Mouse (Mus musculus) lung, embryonic 14.5 days (tissue): ENCODE results near the gene Gm12258. TPM values are rescaled to one million over a fixed set of nuclear protein-coding genes. Genes with fewer than 3 reads are reported as not detected.

Experiments used
- ATAC-seq: fragments of 200-750 bp; cut with Nextera tagmentation; 2 replicates; pipeline ENCODE4 v1.8.0; 2017; ENCODE audit warnings: mild to moderate bottlenecking, moderate TSS enrichment, moderate library complexity; ENCODE audit not compliant: insufficient read depth
- DNase-seq: peaks from one replicate; pipeline ENCODE4 v3.0.0-alpha.2; 2015
- H3K27ac ChIP-seq: fragments of 300-500 bp; sonication (generic); 2 replicates; pipeline ENCODE4 v1.5.1; 2014; ENCODE audit warnings: low read depth, mild to moderate bottlenecking, moderate library complexity
- H3K27me3 ChIP-seq: fragments of 300-500 bp; sonication (generic); 2 replicates; pipeline ENCODE4 v1.6.1; 2014; ENCODE audit warnings: low read length, control low read depth; ENCODE audit not compliant: insufficient read depth
- H3K36me3 ChIP-seq: fragments of 300-500 bp; sonication (generic); 2 replicates; pipeline ENCODE4 v1.6.1; 2014; ENCODE audit warnings: control low read depth; ENCODE audit not compliant: insufficient read depth
- H3K4me1 ChIP-seq: fragments of 300-500 bp; sonication (generic); 2 replicates; pipeline ENCODE4 v1.6.1; 2014; ENCODE audit warnings: antibody characterized with exemption, control low read depth; ENCODE audit not compliant: insufficient read depth
- H3K4me2 ChIP-seq: fragments of 300-500 bp; sonication (generic); 2 replicates; pipeline ENCODE4 v1.6.1; 2014; ENCODE audit warnings: mild to moderate bottlenecking
- H3K4me3 ChIP-seq: fragments of 300-500 bp; sonication (generic); 2 replicates; pipeline ENCODE4 v1.5.1; 2014; ENCODE audit warnings: low read depth, low read length
- H3K9ac ChIP-seq: fragments of 300-500 bp; sonication (generic); 2 replicates; pipeline ENCODE4 v1.6.1; 2014
- H3K9me3 ChIP-seq: fragments of 300-500 bp; sonication (generic); 2 replicates; pipeline ENCODE4 v1.6.1; 2016; ENCODE audit warnings: low read depth, low read length, control low read depth
- CTCF ChIP-seq: IDR thresholded peaks from 2 replicates; pipeline ENCODE4 v1.5.1; 2016; ENCODE audit warnings: antibody characterized with exemption, low read depth
- WGBS: fragments of 180-500 bp; shearing (Covaris S2); extraction: QIAGEN DNeasy Blood & Tissue Kit; methylation state at CpG from one replicate; pipeline ENCODE4 v1.1.7; 2014; 5-methylcytosine and 5-hydroxymethylcytosine counted together
- polyA plus RNA-seq: library from polyadenylated mRNA; unstranded; fragments of >200 nt; fragmentation: Nextera tagmentation; extraction: Ambion mirVana; gene quantifications from 2 replicates; pipeline ENCODE4 v1.2.1, GENCODE M21; 2014

Gene Gm12258
- polyA plus RNA-seq, 1 experiment from 2014 or later: 9.3 TPM

- H3K9me3 ChIP-seq: no peaks in the 10 kb centered on the region
- peak; percentile 93 for ATAC-seq
- H3K27ac ChIP-seq: peak within 1 kb of the TSS; percentile 77
- peaks cover 7% of the 10 kb centered on the region for H3K36me3 ChIP-seq
- peaks cover 3% of the 10 kb centered on the region; the same call in 1 of the 2 replicates for H3K4me1 ChIP-seq
- peak within 1 kb of the TSS; percentile 63 for H3K4me3 ChIP-seq
- WGBS: 3% methylated on average over 37 of the region's 37 CpGs
- peak within 1 kb of the TSS; percentile 74 for H3K9ac ChIP-seq
- H3K27me3 ChIP-seq: no peaks in the 10 kb centered on the region
- DNase-seq: peak; percentile 90
- peak within 1 kb of the TSS; percentile 81 for H3K4me2 ChIP-seq
- peak; percentile 26; the same call in 1 of the 2 replicates for TF ChIP-seq CTCF
Observed at GRCm38 (mm10) chr11:58867039-58867953, 20.3 kb downstream of the Gm12258 start, which contains the start of gene 2810021J22Rik. TSS of gene 2810021J22Rik (plus strand) at chr11:58867216.

- 78% methylated on average over 6 of the region's 6 CpGs for WGBS
- no peak for ATAC-seq
- H3K27ac ChIP-seq: no peak overlapping the region
- H3K9me3 ChIP-seq: no peaks in the 10 kb centered on the region
- H3K4me1 ChIP-seq: peaks cover 3% of the 10 kb centered on the region; the same call in 1 of the 2 replicates
- peak overlapping the region; percentile 81 for H3K4me2 ChIP-seq
- DNase-seq: no peak
- H3K27me3 ChIP-seq: no peaks in the 10 kb centered on the region
- H3K4me3 ChIP-seq: peak overlapping the region; percentile 63
- H3K9ac ChIP-seq: peak overlapping the region; percentile 74; the same call in 1 of the 2 replicates
- H3K36me3 ChIP-seq: peaks cover 7% of the 10 kb centered on the region
- TF ChIP-seq CTCF: no peak
Observed at GRCm38 (mm10) chr11:58867954-58868330, 21.0 kb downstream of the Gm12258 start.

- H3K4me3 ChIP-seq: no peak overlapping the region
- DNase-seq: no peak
- ATAC-seq: no peak
- no peaks in the 10 kb centered on the region for H3K9me3 ChIP-seq
- H3K4me2 ChIP-seq: no peak overlapping the region
- no peak overlapping the region for H3K27ac ChIP-seq
- H3K27me3 ChIP-seq: no peaks in the 10 kb centered on the region
- no peak for TF ChIP-seq CTCF
- H3K9ac ChIP-seq: no peak overlapping the region
- peaks cover 9% of the 10 kb centered on the region for H3K36me3 ChIP-seq
- 78% methylated on average over 4 of the region's 4 CpGs for WGBS
- H3K4me1 ChIP-seq: peaks cover 3% of the 10 kb centered on the region; the same call in 1 of the 2 replicates
Observed at GRCm38 (mm10) chr11:58870961-58871360, 24.0 kb downstream of the Gm12258 start.

- Histone ChIP-seq H3K9me3 (no peaks in the 10 kb centered on the region), H3K4me1 (no peaks in the 10 kb centered on the region), H3K36me3 (peaks cover 24% of the 10 kb centered on the region), H3K27me3 (no peaks in the 10 kb centered on the region), H3K9ac (no peak overlapping the region), H3K4me3 (no peak overlapping the region), H3K4me2 (no peak overlapping the region), H3K27ac (no peak overlapping the region)
- ATAC-seq (no peak), DNase-seq (no peak)
- no peak for TF ChIP-seq CTCF
- 82% methylated on average over 8 of the region's 8 CpGs for WGBS
Observed at GRCm38 (mm10) chr11:58883756-58884155, 36.8 kb downstream of the Gm12258 start.

- H3K4me2 ChIP-seq: no peak overlapping the region
- no peak overlapping the region for H3K9ac ChIP-seq
- no peak for TF ChIP-seq CTCF
- H3K27ac ChIP-seq: no peak overlapping the region
- H3K4me3 ChIP-seq: no peak overlapping the region
- ATAC-seq (no peak), DNase-seq (no peak)
- no peaks in the 10 kb centered on the region for H3K27me3 ChIP-seq
- H3K4me1 ChIP-seq: no peaks in the 10 kb centered on the region
- peaks cover 53% of the 10 kb centered on the region for H3K36me3 ChIP-seq
- 83% methylated on average over 10 of the region's 10 CpGs for WGBS
- no peaks in the 10 kb centered on the region for H3K9me3 ChIP-seq
Observed at GRCm38 (mm10) chr11:58890511-58890910, 43.6 kb downstream of the Gm12258 start.

DNA sequence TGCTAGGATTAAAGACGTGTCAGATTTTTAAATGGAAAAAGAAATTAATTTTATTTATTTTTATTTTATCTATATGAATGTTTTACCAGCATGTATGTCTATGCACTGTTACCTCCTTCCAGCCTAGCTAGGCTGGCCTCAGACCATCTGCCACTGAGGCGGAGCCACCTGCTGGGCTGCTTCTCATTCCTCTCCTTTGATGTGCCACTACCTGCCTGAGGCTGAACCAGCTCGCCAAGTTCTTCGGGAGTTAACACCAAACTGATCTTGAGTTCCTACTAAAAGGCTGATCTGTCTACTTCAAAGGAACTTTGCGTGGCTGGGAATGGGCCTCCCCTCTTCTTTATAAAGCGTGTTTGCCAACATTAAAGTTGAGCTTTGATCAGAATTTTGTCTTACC lies 47.5 kb downstream of the Gm12258 start:
- H3K9ac ChIP-seq: no peak overlapping the region
- peaks cover 79% of the 10 kb centered on the region for H3K36me3 ChIP-seq
- TF ChIP-seq CTCF: no peak
- H3K4me1 ChIP-seq: no peaks in the 10 kb centered on the region
- DNase-seq: peak; percentile 9
- H3K9me3 ChIP-seq: no peaks in the 10 kb centered on the region
- no peak overlapping the region for H3K27ac ChIP-seq
- no peak overlapping the region for H3K4me2 ChIP-seq
- no peaks in the 10 kb centered on the region for H3K27me3 ChIP-seq
- WGBS: 65% methylated on average over 6 of the region's 6 CpGs
- H3K4me3 ChIP-seq: no peak overlapping the region
- ATAC-seq: no peak

- Histone ChIP-seq H3K27ac (no peak overlapping the region), H3K4me1 (no peaks in the 10 kb centered on the region), H3K27me3 (no peaks in the 10 kb centered on the region), H3K9me3 (no peaks in the 10 kb centered on the region), H3K36me3 (peaks cover 76% of the 10 kb centered on the region), H3K9ac (no peak overlapping the region), H3K4me3 (no peak overlapping the region), H3K4me2 (no peak overlapping the region)
- no peak for TF ChIP-seq CTCF
- WGBS: 79% methylated on average over 6 of the region's 6 CpGs
- no peak for DNase-seq
- no peak for ATAC-seq
Observed at GRCm38 (mm10) chr11:58897485-58897884, 50.5 kb downstream of the Gm12258 start.
